Mouse (Mus musculus) neural tube, embryonic 15.5 days (tissue): Measurements from ENCODE around the gene Dzip3. TPM values are rescaled to one million over a fixed set of nuclear protein-coding genes. Genes with fewer than 3 reads are reported as not detected.
A peak's percentile ranks its signal among the peaks of the same experiment; 100 is the strongest.

Experiments used
- ATAC-seq: fragments of 200-750 bp; cut with Nextera tagmentation; 2 replicates; pipeline ENCODE4 v1.8.0; 2017; ENCODE audit warnings: mild to moderate bottlenecking, moderate TSS enrichment, moderate library complexity; ENCODE audit not compliant: low FRiP score
- H3K27ac ChIP-seq: fragments of 300-500 bp; sonication (generic); replicated peaks from 2 replicates; pipeline ENCODE4 v1.5.1; 2015; ENCODE audit warnings: mild to moderate bottlenecking, inconsistent platforms
- H3K27me3 ChIP-seq: fragments of 300-500 bp; sonication (generic); replicated peaks from 2 replicates; pipeline ENCODE4 v1.6.1; 2015; ENCODE audit warnings: inconsistent platforms
- H3K36me3 ChIP-seq: fragments of 300-500 bp; sonication (generic); 2 replicates; pipeline ENCODE4 v1.6.1; 2015; ENCODE audit warnings: inconsistent platforms
- H3K4me1 ChIP-seq: fragments of 300-500 bp; sonication (generic); 2 replicates; pipeline ENCODE4 v1.6.1; 2015; ENCODE audit warnings: inconsistent platforms
- H3K4me2 ChIP-seq: fragments of 300-500 bp; sonication (generic); 2 replicates; pipeline ENCODE4 v1.6.1; 2015; ENCODE audit warnings: inconsistent platforms, mild to moderate bottlenecking, moderate library complexity
- H3K4me3 ChIP-seq: fragments of 300-500 bp; sonication (generic); replicated peaks from 2 replicates; pipeline ENCODE4 v1.5.1; 2015; ENCODE audit warnings: mild to moderate bottlenecking, inconsistent platforms
- H3K9ac ChIP-seq: fragments of 300-500 bp; sonication (generic); replicated peaks from 2 replicates; pipeline ENCODE4 v1.6.1; 2015; ENCODE audit warnings: mild to moderate bottlenecking, inconsistent platforms
- H3K9me3 ChIP-seq: fragments of 300-500 bp; sonication (generic); replicated peaks from 2 replicates; pipeline ENCODE4 v1.6.1; 2016; ENCODE audit warnings: inconsistent platforms
- WGBS: fragments of 180-500 bp; shearing (Covaris S2); methylation state at CpG from one replicate; pipeline ENCODE4 v1.1.7; 2015; ENCODE audit warnings: mixed read lengths; 5-methylcytosine and 5-hydroxymethylcytosine counted together
- polyA plus RNA-seq: library from polyadenylated mRNA; unstranded; fragments of >200 nt; fragmentation: Nextera tagmentation; extraction: Ambion mirVana; gene quantifications from 2 replicates; pipeline ENCODE4 v1.2.1, GENCODE M21; 2015

The Dzip3 gene
- 52.1 and 57.5 TPM in 2 replicates for polyA plus RNA-seq

DNA sequence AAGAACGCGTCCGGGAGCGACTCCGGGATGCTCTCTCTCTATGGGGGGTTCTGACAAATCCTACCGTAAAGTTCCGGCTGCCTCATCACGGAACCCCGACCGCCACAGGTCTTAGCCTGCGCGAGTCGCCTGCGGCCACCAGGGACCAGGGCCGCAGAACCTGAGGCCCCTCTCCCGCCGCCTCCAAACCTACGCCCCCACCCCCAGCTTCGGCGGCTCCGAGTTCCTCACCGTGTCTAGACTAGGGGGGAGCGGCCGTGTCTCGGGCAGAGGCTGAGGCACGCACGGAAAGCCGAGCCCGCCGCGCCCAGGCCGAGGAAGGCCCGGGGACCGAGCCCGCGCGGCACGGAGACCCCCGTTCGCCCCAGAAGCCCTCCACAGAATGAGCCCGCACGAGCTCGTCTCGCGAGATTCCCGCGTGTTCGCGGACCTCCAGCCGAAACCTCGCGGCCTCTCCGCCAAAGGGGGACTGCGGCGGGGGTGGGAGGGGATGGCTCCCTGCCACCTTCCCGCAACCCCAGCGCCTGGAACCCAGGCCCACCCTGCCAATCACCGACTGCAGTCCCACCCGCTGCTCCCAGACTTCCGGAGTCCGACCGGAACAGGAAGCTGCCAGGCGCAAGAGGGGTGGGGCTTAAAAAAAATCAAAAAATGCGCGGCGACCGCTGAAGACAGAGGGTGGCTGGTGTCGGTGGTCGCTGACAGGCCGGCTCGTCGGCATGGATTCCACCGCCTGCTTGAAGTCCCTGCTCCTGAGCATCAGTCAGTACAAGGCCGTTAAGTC lies at the start of gene Dzip3, which contains the start of gene Cip2a:
Gene Dzip3 (minus strand): TSS at position 607 of the 784 bp plus-strand sequence.
Gene Cip2a (plus strand): TSS at position 627 of the 784 bp plus-strand sequence.
- Histone ChIP-seq H3K4me2 (peak within 1 kb of the TSS; percentile 94), H3K36me3 (no peaks in the 10 kb centered on the region), H3K4me3 (peak within 1 kb of the TSS; percentile 94), H3K9ac (peak within 1 kb of the TSS; percentile 99), H3K27ac (peak within 1 kb of the TSS; percentile 96), H3K27me3 (no peaks in the 10 kb centered on the region), H3K4me1 (peaks cover 21% of the 10 kb centered on the region), H3K9me3 (no peaks in the 10 kb centered on the region)
- under 1% methylated on average over 74 of the region's 74 CpGs for WGBS
- ATAC-seq = peak; percentile 99

DNA sequence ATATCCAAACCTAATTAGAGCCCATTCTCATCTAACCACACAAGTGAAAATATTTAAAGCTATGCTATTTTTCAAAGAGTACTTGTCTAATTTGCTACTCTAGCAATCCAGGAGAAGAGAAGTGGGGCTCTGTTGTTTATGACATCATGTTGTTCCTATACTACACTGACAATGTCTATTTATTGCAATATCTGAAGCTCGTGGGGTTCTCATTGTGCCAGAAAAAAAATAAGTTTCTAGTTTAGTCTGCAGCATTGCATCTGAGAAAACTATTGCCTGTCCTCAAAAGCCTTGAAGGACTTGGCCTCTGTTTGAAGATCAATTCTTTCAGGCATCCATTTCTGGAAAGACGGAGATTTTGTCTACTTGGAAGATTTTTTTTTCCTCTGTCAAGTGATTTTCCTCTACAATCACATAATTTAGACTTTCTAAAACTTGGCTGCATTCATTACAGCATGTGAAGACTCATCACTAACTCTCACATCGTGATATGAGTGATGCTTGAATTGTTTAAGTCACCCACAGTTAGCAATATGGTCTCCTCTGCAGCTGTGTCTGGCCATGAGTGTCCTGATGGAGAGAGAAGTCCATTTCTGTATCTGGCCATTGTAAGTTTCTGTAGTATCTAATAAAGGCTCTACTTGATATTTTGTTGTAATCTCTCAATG lies 46.7 kb upstream of the Dzip3 start:
- H3K4me2 ChIP-seq = no peak overlapping the region
- no peak overlapping the region for H3K4me3 ChIP-seq
- 87% methylated on average over 3 of the region's 3 CpGs for WGBS
- H3K27me3 ChIP-seq = no peaks in the 10 kb centered on the region
- ATAC-seq = no peak
- H3K4me1 ChIP-seq = no peaks in the 10 kb centered on the region
- H3K27ac ChIP-seq = no peak overlapping the region
- no peaks in the 10 kb centered on the region for H3K9me3 ChIP-seq
- no peaks in the 10 kb centered on the region for H3K36me3 ChIP-seq
- H3K9ac ChIP-seq = no peak overlapping the region

DNA sequence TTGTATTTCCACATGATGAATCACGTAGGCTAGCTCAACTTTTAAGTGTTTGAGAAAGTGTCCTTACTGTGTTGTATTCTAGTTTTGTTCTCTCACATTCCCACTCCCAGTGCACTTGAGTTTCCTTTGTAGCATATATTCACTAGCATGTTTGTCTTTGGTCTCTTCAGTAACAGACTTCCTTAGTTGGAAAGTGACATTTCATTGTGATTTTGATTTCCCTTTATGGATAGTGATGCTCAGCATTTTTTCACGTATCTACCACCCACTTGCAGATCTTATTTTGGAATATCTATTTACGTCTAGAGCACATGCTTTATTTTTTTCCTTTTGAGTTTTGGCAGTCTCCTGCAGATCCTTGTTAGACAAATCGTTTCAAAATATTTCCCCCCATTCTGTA lies 43.8 kb upstream of the Dzip3 start:
- H3K9ac ChIP-seq = no peak overlapping the region
- no peaks in the 10 kb centered on the region for H3K9me3 ChIP-seq
- no peak for ATAC-seq
- H3K4me3 ChIP-seq = no peak overlapping the region
- no peaks in the 10 kb centered on the region for H3K36me3 ChIP-seq
- no peak overlapping the region for H3K4me2 ChIP-seq
- no peaks in the 10 kb centered on the region for H3K4me1 ChIP-seq
- 83% methylated on average over 4 of the region's 4 CpGs for WGBS
- H3K27ac ChIP-seq = no peak overlapping the region
- H3K27me3 ChIP-seq = no peaks in the 10 kb centered on the region

GRCm38 (mm10) chr16:49035852-49036251 lies 41.9 kb upstream of the Dzip3 start:
- H3K9me3 ChIP-seq = no peaks in the 10 kb centered on the region
- peak; percentile 11; the same call in 1 of the 2 replicates for ATAC-seq
- 65% methylated on average over 4 of the region's 4 CpGs for WGBS
- no peaks in the 10 kb centered on the region for H3K4me1 ChIP-seq
- H3K9ac ChIP-seq = no peak overlapping the region
- no peak overlapping the region for H3K4me2 ChIP-seq
- no peaks in the 10 kb centered on the region for H3K36me3 ChIP-seq
- H3K4me3 ChIP-seq = no peak overlapping the region
- H3K27me3 ChIP-seq = no peaks in the 10 kb centered on the region
- no peak overlapping the region for H3K27ac ChIP-seq

DNA sequence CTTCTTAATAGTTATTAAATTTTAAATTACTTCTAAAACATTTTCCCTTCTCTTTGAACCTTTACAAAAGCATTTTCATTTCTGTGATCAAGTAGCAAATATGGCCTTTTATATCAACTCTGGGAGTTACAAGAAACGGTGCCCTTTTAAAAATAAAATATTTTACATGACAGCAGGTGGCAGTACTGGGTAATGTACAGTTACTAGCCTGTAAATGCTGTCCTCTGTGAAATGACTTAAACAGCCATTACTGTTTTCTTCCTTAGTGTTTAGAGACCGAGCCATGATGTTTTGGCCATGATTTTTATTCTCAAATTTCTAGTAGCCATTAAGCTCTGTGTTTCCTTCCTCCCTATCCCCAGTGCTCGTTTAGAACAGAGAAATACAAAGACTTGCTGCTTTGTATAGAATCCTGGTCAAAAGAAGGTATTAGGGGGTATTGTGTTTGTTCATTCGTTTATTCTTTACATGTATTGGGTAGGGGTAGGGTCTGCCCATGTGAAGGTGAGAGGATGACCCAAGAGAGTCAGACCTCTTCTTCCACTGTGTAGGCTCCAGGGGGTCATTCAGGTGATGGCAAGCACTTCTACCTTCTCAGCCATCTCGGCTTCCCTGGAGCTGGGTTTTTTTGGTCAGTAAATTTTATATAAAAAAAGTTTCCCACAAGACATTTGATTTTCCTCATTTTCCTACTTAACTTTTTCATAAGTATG lies 22.8 kb upstream of the Dzip3 start:
- ATAC-seq = no peak
- Histone ChIP-seq H3K27ac (no peak overlapping the region), H3K9me3 (no peaks in the 10 kb centered on the region), H3K4me2 (no peak overlapping the region), H3K27me3 (no peaks in the 10 kb centered on the region), H3K4me3 (no peak overlapping the region), H3K9ac (no peak overlapping the region), H3K36me3 (no peaks in the 10 kb centered on the region), H3K4me1 (no peaks in the 10 kb centered on the region)
- WGBS = 57% methylated on average over 5 of the region's 5 CpGs

- no peak overlapping the region for H3K4me3 ChIP-seq
- no peak for ATAC-seq
- 94% methylated on average over 5 of the region's 5 CpGs for WGBS
- H3K27me3 ChIP-seq = no peaks in the 10 kb centered on the region
- H3K27ac ChIP-seq = no peak overlapping the region
- H3K36me3 ChIP-seq = peaks cover 6% of the 10 kb centered on the region; the same call in 1 of the 2 replicates
- H3K9me3 ChIP-seq = no peaks in the 10 kb centered on the region
- no peaks in the 10 kb centered on the region for H3K4me1 ChIP-seq
- no peak overlapping the region for H3K9ac ChIP-seq
- H3K4me2 ChIP-seq = no peak overlapping the region
Measured at GRCm38 (mm10) chr16:49004151-49004550, 10.2 kb upstream of the Dzip3 start.

DNA sequence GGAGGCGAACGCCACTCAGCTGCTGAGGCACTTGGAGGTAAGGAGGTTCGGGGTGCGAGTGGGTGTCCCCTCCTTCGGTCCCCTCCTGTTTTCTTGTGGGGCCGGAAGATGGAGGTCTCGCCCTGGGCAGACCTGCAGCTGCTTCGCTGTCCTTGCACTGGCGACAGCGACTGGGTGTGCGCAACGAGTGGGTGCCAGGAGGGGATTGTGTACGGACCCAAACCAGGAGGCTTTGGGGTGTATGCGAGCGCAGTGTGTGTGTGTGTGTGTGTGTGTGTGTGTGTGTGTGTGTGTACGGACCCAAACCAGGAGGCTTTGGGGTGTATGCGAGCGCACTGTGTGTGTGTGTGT lies 353 bp upstream of the Dzip3 start:
- no peaks in the 10 kb centered on the region for H3K27me3 ChIP-seq
- H3K27ac ChIP-seq = no peak overlapping the region
- under 1% methylated on average over 18 of the region's 18 CpGs for WGBS
- no peaks in the 10 kb centered on the region for H3K36me3 ChIP-seq
- peak overlapping the region; percentile 94 for H3K4me2 ChIP-seq
- ATAC-seq = no peak; the same call in 1 of the 2 replicates
- H3K4me3 ChIP-seq = peak overlapping the region; percentile 94
- H3K9ac ChIP-seq = peak overlapping the region; percentile 50
- H3K4me1 ChIP-seq = peaks cover 21% of the 10 kb centered on the region
- H3K9me3 ChIP-seq = no peaks in the 10 kb centered on the region

- Histone ChIP-seq H3K9ac (peak overlapping the region; percentile 99), H3K9me3 (no peaks in the 10 kb centered on the region), H3K36me3 (no peaks in the 10 kb centered on the region), H3K27ac (peak overlapping the region; percentile 96), H3K4me3 (peak overlapping the region; percentile 94), H3K4me1 (peaks cover 21% of the 10 kb centered on the region), H3K27me3 (no peaks in the 10 kb centered on the region), H3K4me2 (peak overlapping the region; percentile 63)
- ATAC-seq = no peak
- 2% methylated on average over 9 of the region's 9 CpGs for WGBS
Measured at GRCm38 (mm10) chr16:48993231-48993558, 770 bp downstream of the Dzip3 start.

- H3K9me3 ChIP-seq = no peaks in the 10 kb centered on the region
- no peaks in the 10 kb centered on the region for H3K36me3 ChIP-seq
- H3K4me3 ChIP-seq = peak overlapping the region; percentile 94
- H3K4me2 ChIP-seq = peak overlapping the region; percentile 63
- no peak for ATAC-seq
- H3K27me3 ChIP-seq = no peaks in the 10 kb centered on the region
- 28% methylated on average over 10 of the region's 10 CpGs for WGBS
- 0 out of 2 replicates have a peak overlapping the region, but pooled peaks have one; percentile 96 for H3K27ac ChIP-seq
- H3K4me1 ChIP-seq = peaks cover 21% of the 10 kb centered on the region
- H3K9ac ChIP-seq = peak overlapping the region; percentile 99
Measured at GRCm38 (mm10) chr16:48992437-48993230, 1.3 kb downstream of the Dzip3 start.

DNA sequence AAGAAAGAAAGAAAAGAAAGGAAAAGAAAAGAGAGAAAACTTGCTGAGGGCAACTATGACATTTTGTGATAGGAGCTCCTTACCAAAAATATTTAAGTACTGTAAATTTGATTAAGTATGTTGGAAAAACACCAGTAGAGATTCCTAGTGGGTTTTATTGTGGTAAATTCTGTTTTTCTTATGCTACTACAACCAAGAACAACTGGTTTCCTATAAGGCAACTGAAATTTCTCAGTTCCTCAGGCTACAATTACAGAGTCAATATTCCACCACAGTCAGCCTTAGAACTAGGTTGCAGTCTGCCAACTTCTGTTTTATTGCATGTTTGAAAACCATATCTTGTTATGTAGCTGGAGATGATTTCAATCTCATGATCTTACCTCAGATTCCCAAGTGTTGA lies 4.3 kb downstream of the Dzip3 start:
- no peaks in the 10 kb centered on the region for H3K9me3 ChIP-seq
- H3K4me1 ChIP-seq = peaks cover 16% of the 10 kb centered on the region
- no peak overlapping the region for H3K4me2 ChIP-seq
- no peaks in the 10 kb centered on the region for H3K36me3 ChIP-seq
- no peak overlapping the region for H3K9ac ChIP-seq
- no peak for ATAC-seq
- H3K27ac ChIP-seq = no peak overlapping the region
- H3K27me3 ChIP-seq = no peaks in the 10 kb centered on the region
- no peak overlapping the region for H3K4me3 ChIP-seq

DNA sequence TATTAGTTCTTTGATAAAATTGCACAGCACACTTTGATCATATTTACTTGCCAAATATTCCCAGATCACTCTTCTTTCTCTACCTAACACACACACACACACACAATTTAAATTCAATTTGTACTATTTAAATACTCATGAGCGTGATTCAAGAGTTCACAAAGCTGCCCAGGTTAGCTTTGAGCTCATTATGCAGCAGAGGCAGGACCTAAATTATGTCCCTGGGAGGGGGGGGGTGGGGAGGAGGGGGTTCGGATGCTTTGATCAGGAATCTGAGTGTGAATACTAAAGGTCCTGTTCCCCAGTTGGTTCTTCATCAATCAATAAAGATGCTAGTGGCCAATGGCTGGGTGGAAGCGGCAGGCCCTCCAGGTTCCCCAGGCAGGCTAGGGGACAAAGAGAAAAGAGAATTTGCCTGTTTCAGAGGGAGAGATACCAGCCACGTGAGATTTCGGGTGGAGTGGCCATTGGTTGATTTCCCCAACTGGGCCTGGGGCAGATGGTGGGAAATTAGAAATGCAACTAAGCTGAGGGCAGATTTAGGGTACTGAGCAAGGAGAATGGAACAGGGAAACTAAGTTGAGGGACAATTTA lies 8.8 kb downstream of the Dzip3 start:
- H3K36me3 ChIP-seq = 0 out of 2 replicates have a peak, but pooled peaks cover 4% of the 10 kb centered on the region
- H3K9me3 ChIP-seq = no peaks in the 10 kb centered on the region
- WGBS = 44% methylated on average over 5 of the region's 5 CpGs
- H3K4me1 ChIP-seq = 0 out of 2 replicates have a peak, but pooled peaks cover under 1% of the 10 kb centered on the region
- no peak for ATAC-seq
- no peak overlapping the region for H3K4me2 ChIP-seq
- H3K27me3 ChIP-seq = no peaks in the 10 kb centered on the region
- no peak overlapping the region for H3K9ac ChIP-seq
- H3K4me3 ChIP-seq = no peak overlapping the region
- H3K27ac ChIP-seq = no peak overlapping the region
